Mouse (Mus musculus) embryo, embryonic 10 days (tissue): ENCODE results near the gene Mill1.
"Not testable (repeated sequence)": the region's sequence is repeated elsewhere in the genome, so short reads cannot be mapped to it uniquely, and the experiment has no call there.

Source experiments
- DNase-seq: peaks from one replicate; pipeline ENCODE4 v3.0.0-alpha.2; 2015; ENCODE audit warnings: low spot score

The Mill1 gene

DNA sequence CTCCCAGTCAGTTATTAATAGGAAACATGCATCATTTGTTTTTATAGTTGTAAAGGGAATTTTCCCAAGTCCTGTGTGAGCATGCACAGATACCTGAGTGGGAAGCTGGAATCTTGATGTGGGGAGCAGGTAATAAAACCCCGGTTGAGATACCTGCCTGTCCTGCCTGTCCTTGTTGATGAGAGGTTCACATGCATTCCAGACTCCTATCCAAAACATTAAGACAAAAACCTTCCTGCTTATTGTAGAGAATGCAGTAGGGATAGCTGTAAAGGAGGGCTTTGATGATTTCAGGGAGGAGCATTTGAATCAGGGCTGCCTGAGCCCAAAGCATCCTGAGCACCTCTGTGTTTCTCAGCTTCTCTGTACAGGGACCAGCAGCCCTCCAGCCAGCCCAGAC is at the start of gene Mill1:
TSS of gene Mill1 (plus strand) at position 301 of the 400 bp plus-strand sequence.
- DNase-seq = no peak

DNA sequence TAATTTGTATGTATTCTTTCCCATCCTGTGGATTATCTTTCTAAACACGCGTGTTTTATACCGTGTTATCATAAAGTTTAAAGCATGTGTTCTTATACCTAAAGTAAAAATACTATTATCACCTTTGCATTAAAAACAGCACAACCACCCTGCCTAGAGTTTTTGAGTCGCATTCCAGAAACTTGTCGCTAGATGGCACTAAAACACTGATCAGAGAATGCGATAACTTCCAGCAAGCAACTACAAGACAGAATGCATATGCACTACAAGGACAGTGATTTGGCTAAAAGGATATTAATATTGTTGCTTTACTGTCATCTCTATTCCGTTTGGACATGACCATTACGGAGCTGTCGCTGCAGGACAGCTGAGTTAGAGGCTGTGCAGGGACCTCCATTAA is 34.2 kb upstream of the Mill1 start:
- peak; percentile 48 for DNase-seq

DNA sequence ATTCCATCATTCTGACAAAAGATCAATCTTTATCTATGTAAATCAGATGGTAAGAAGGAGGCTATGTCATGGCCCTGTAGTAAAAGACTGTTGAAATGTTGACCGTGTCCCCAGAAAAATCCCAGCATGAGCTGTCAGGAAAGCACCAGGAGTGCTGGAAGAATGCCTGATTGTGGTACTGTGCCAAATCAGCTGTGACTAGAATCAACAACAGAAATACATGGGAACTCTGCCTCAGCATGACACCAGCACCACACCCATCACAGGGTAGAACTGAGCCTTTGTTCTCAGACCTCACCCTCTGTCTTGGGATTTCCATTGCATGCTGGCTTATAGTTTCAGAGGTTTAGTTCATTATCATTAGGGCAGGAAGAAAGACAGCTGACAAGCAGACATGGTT is 30.4 kb upstream of the Mill1 start:
- DNase-seq = no peak

- no peak for DNase-seq
These were observed 6.6 kb upstream of the Mill1 start for GRCm38 (mm10) chr7:18238561-18238960.

- no peak for DNase-seq
These were observed 3.9 kb upstream of the Mill1 start for GRCm38 (mm10) chr7:18241217-18241616.

- not testable (repeated sequence) for DNase-seq
These were observed 1.1 kb upstream of the Mill1 start for GRCm38 (mm10) chr7:18243959-18244573.

DNA sequence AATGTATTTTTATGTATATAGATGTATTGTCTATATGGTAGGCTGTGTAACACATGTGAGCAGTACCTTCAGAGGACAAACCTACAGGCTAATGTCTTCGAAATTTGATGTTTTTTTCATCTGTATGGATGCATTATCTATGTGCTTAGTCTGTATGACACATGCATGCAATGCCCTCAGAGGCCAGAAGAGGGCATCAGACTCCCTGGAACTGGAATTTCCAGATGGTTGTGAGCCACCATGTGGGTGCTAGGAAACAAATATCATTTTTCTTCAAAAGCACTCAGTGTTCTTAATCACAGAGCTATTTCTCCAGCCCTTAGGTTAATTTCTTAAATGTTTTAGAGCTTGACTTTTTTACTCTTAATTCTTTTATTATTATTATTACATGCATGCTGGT is 15.1 kb downstream of the Mill1 start:
- DNase-seq = no peak

GRCm38 (mm10) chr7:18265089-18265488 is 19.9 kb downstream of the Mill1 start:
- DNase-seq = peak; percentile 8
